Mouse (Mus musculus): ENCODE results near the gene Olig2. TPM values are rescaled to one million over a fixed set of nuclear protein-coding genes. Genes with fewer than 3 reads are reported as not detected.
A peak's percentile ranks its signal among the peaks of the same experiment; 100 is the strongest.

Gene Olig2
- total and polyA plus RNA-seq, 2 experiments from 2014 or later: 16.0 to 58.7 TPM

- Histone ChIP-seq H3K36me3 (ENCODE audit: insufficient read depth, low read length) (no peaks in the 10 kb centered on the region), H3K27ac (peak overlapping the region; percentile 85), H3K4me2 (ENCODE audit: low read depth, low read length) (peak overlapping the region; percentile 62), H3K4me3 (ENCODE audit: low read length) (peak overlapping the region; percentile 46), H3K27me3 (ENCODE audit: insufficient read depth, low read length) (peaks cover 86% of the 10 kb centered on the region), H3K4me1 (ENCODE audit: insufficient read depth, low read length) (no peaks in the 10 kb centered on the region; the same call in 1 of the 2 replicates), H3K9me3 (ENCODE audit: low read length) (no peaks in the 10 kb centered on the region), H3K9ac (replicated peaks; ENCODE audit: low read length) (peak overlapping the region; percentile 58)
- peak; percentile 48; the same call in 1 of the 2 replicates for ATAC-seq
- under 1% methylated on average over 62 of the region's 63 CpGs for WGBS
- DNase-seq (ENCODE audit: low spot score): peak; percentile 65
- no peak for TF ChIP-seq CTCF (IDR thresholded peaks at IDR 0.05; ENCODE audit: low read depth)
Observed at GRCm38 (mm10) chr16:91270212-91270971, 45.1 kb downstream of the Olig2 start.

GRCm38 (mm10) chr16:91270982-91271549 lies 45.8 kb downstream of the Olig2 start:
- TF ChIP-seq CTCF (IDR thresholded peaks at IDR 0.05; ENCODE audit: low read depth): no peak
- ATAC-seq (peak; percentile 32; the same call in 1 of the 2 replicates), DNase-seq (ENCODE audit: low spot score) (no peak)
- H3K27me3 ChIP-seq (ENCODE audit: insufficient read depth, low read length): peaks cover 88% of the 10 kb centered on the region
- H3K9ac ChIP-seq (replicated peaks; ENCODE audit: low read length): peak overlapping the region; percentile 58
- WGBS: under 1% methylated on average over 29 of the region's 29 CpGs
- H3K4me2 ChIP-seq (ENCODE audit: low read depth, low read length): peak overlapping the region; percentile 62
- H3K4me1 ChIP-seq (ENCODE audit: insufficient read depth, low read length): no peaks in the 10 kb centered on the region; the same call in 1 of the 2 replicates
- peak overlapping the region; percentile 85 for H3K27ac ChIP-seq
- H3K36me3 ChIP-seq (ENCODE audit: insufficient read depth, low read length): no peaks in the 10 kb centered on the region
- no peaks in the 10 kb centered on the region for H3K9me3 ChIP-seq (ENCODE audit: low read length)
- peak overlapping the region; percentile 46 for H3K4me3 ChIP-seq (ENCODE audit: low read length)

DNA sequence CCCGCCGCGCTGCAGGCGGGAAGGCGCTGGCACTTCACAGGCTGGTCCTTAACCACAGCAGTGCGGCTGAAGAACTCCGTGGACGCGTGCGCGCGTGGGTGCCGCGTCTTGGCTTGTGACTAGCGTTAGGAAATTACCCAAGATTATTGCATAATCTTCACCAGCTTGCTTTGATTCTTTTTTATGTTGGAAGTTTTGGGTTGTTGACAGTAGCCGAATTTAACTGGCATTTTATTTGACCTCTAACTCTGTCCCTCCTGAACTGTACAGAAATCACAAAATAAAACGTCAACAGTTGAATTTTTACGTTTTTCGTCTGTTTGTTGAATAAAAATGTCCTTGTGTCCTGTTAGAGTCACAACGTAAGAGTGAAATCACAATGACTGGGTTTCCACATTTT lies 46.4 kb downstream of the Olig2 start:
- no peak for TF ChIP-seq CTCF (IDR thresholded peaks at IDR 0.05; ENCODE audit: low read depth)
- peak overlapping the region; percentile 85 for H3K27ac ChIP-seq
- ATAC-seq: no peak
- peak overlapping the region; percentile 46 for H3K4me3 ChIP-seq (ENCODE audit: low read length)
- no peak for DNase-seq (ENCODE audit: low spot score)
- 2% methylated on average over 20 of the region's 20 CpGs for WGBS
- H3K36me3 ChIP-seq (ENCODE audit: insufficient read depth, low read length): no peaks in the 10 kb centered on the region
- peak overlapping the region; percentile 58; the same call in 1 of the 2 replicates for H3K9ac ChIP-seq (replicated peaks; ENCODE audit: low read length)
- no peaks in the 10 kb centered on the region for H3K9me3 ChIP-seq (ENCODE audit: low read length)
- H3K4me1 ChIP-seq (ENCODE audit: insufficient read depth, low read length): no peaks in the 10 kb centered on the region
- H3K4me2 ChIP-seq (ENCODE audit: low read depth, low read length): peak overlapping the region; percentile 62
- H3K27me3 ChIP-seq (ENCODE audit: insufficient read depth, low read length): peaks cover 89% of the 10 kb centered on the region

Other genes with a start within 250 kb of the Olig2 start
- 47.9 and 58.1 TPM in 2 replicates for gene Synj1, start 214.1 kb upstream of the Olig2 start, total RNA-seq (2014; rRNA removed)
- 42.4 and 50.5 TPM in 2 replicates for gene Synj1, start 214.1 kb upstream of the Olig2 start, polyA plus RNA-seq (2015; fragmentation: Nextera tagmentation; extraction: Ambion mirVana)
- 39.7 and 45.3 TPM in 2 replicates for gene Paxbp1, start 180.9 kb upstream of the Olig2 start, total RNA-seq (2014; rRNA removed)
- gene Paxbp1, start 180.9 kb upstream of the Olig2 start, polyA plus RNA-seq (2015; fragmentation: Nextera tagmentation; extraction: Ambion mirVana): 22.8 and 27.2 TPM in 2 replicates
- gene 4932438H23Rik, start 130.3 kb upstream of the Olig2 start, total RNA-seq (2014; rRNA removed): 1.6 and 2.0 TPM in 2 replicates
- 0.94 and 2.0 TPM in 2 replicates for gene 4932438H23Rik, start 130.3 kb upstream of the Olig2 start, polyA plus RNA-seq (2015; fragmentation: Nextera tagmentation; extraction: Ambion mirVana)
- gene Olig1, start 44.3 kb downstream of the Olig2 start, total RNA-seq (2014; rRNA removed): 240 and 249 TPM in 2 replicates
- gene Olig1, start 44.3 kb downstream of the Olig2 start, polyA plus RNA-seq (2015; fragmentation: Nextera tagmentation; extraction: Ambion mirVana): 199 and 227 TPM in 2 replicates
- 18.3 and 20.9 TPM in 2 replicates for gene Ifnar2, start 147.3 kb downstream of the Olig2 start, total RNA-seq (2014; rRNA removed)
- 49.9 and 51.7 TPM in 2 replicates for gene Ifnar2, start 147.3 kb downstream of the Olig2 start, polyA plus RNA-seq (2015; fragmentation: Nextera tagmentation; extraction: Ambion mirVana)
- gene Gm21970, start 166.3 kb downstream of the Olig2 start, total RNA-seq (2014; rRNA removed): not detected in 2 replicates
- gene Gm21970, start 166.3 kb downstream of the Olig2 start, polyA plus RNA-seq (2015; fragmentation: Nextera tagmentation; extraction: Ambion mirVana): not detected in 2 replicates
- 4.2 and 7.1 TPM in 2 replicates for gene Il10rb, start 180.7 kb downstream of the Olig2 start, total RNA-seq (2014; rRNA removed)
- 14.6 and 14.8 TPM in 2 replicates for gene Il10rb, start 180.7 kb downstream of the Olig2 start, polyA plus RNA-seq (2015; fragmentation: Nextera tagmentation; extraction: Ambion mirVana)